Mouse (Mus musculus): ENCODE measurements at regions not wholly inside any gene's neighbourhood (a gene's known extent, or its start where the extent isn't known, plus 50 kb on each side); places are given as distances from the start of the nearest gene placed in this dataset.
A peak's percentile ranks its signal among the peaks of the same experiment; 100 is the strongest.
"Not testable (repeated sequence)": the region's sequence is repeated elsewhere in the genome, so short reads cannot be mapped to it uniquely, and the experiment has no call there.

GRCm38 (mm10) chr8:26612153-26612552, 365.0 kb upstream of the Zfp703 start:
- DNase-seq = no peak

- DNase-seq = no peak
Observed at GRCm38 (mm10) chr8:26622311-26623052, 354.6 kb upstream of the Zfp703 start.

GRCm38 (mm10) chr8:26626186-26626585, 350.9 kb upstream of the Zfp703 start:
- DNase-seq = no peak

DNA sequence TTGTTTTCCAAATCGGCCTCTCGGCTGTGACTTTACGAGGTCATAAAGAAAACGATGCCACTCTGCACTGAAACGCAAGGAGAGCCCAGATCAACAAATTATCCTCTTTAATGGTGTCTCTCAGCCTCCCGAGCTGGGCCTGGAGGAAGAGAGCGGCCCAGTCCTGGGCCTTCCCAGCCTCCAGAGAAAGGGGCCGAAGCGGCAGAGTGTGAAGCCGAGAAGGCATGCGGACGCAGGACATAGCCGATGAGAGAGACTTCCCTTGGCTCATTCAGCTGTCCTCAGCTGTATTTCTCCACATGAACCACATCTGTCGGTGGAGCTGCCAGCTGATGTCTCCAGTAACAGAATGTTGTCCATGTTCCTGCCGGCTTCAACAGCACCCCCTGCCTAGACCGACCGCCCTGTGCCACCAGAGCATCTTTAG, 350.5 kb upstream of the Zfp703 start:
- no peak for DNase-seq

DNA sequence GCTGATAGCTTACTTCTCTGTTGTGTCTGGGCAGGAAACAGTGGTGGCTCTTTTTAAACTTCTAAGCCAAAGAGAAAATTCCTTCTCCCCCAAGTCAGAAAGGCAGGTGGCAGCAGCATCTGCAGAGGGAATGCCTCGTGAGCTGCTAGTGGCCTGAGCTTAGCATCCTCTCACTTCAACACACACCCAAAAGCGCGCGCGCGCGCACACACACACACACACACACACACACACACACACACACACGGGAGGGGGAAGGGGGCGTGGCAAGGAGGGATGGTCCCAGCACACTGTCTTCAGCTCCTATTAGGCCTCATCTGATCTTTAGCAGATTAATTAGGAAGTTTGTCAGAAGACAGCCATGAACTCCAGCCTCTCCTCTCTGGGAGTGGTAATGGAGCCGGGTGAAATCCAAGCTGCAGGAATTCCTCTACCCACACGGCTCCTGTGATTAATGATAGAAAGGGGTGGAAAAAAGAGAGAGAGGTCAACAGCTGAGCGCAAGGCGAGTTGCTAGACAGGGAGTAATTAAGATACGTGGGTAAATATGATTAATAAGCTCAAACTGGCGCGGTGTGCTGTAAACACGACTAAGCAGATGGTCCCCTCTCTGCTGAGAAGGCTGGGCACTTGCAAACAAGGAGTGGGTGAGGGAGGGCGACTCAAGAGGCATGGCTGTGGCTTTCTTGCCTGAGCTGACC, 349.8 kb upstream of the Zfp703 start:
- no peak for DNase-seq

DNA sequence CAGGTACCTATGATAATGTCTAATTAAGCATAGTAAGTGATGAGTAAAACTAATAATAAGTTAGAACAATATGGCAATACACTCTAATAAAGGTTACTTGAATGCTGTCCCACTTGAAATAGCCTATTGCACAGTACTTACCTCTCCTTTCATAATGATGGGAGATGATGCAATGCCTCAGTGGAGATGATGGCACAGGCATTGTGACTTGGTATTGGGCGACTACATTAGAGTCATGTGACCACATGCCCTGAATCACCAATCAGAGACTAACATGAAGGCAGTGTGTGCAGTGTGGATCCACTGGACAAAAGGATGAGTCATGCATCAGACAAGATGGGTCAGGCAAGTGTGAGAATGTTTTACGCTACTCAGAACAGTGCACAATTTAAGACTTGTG, 346.6 kb upstream of the Zfp703 start:
- no peak for DNase-seq

- DNase-seq = no peak
Observed at GRCm38 (mm10) chr8:26635701-26636100, 341.4 kb upstream of the Zfp703 start.

- not testable (repeated sequence) for DNase-seq
Observed at GRCm38 (mm10) chr8:26645375-26645774, 331.8 kb upstream of the Zfp703 start.

GRCm38 (mm10) chr8:26650287-26650686, 326.8 kb upstream of the Zfp703 start:
- DNase-seq = no peak

DNA sequence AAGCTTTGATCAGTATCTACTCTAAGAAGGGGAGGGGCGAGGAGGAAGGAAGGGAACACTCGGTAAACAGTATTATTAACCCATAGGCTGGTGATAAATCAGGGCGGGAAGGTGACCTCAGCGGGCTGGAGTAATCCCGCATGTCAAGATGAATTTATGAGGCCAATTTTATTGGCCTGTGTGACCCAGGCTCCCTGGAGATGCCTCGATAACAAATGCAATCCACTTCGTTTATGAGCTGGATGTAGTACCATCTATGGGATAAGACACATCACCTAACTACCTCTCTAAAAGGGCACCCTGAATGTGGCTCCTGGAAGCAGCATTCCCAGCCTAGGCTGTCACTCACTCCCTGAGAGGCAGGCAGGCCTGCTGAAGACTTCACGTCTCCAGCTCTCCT, 321.2 kb upstream of the Zfp703 start:
- DNase-seq = no peak

DNA sequence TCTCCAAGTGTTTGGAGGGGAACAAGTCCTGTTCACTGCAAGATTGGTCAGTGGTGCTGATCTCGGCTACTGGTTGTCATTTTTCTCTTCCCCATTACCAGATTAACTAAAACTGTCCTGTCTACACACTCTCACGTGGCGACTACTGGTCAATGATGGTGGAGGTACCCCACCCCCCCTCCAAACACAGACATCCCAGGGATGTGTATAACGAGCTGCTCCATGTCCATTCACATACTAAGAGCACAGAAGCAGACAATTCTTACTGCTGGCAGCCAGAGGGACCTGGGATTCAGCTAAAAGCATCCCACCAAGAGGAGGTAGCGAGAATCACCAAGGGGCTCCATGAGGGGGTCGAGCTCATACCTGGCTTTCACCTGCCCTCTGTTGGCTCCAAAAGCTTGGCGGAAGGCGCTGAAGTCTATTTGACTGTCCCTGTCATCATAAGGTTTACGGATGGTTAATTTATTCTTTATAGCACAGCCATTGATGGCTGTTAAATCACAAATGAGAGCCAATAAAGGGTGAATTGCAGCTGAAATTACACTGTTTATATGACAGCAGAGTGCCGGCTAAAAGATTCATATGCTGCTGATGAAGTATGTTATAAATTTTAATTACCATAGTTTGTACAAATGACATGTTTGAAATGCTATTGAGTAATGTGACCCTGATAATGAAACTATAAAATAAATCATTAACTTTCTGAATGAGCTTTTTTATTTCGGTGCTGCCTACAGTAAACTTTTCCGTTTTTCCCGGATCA, 320.6 kb upstream of the Zfp703 start:
- DNase-seq = no peak

DNA sequence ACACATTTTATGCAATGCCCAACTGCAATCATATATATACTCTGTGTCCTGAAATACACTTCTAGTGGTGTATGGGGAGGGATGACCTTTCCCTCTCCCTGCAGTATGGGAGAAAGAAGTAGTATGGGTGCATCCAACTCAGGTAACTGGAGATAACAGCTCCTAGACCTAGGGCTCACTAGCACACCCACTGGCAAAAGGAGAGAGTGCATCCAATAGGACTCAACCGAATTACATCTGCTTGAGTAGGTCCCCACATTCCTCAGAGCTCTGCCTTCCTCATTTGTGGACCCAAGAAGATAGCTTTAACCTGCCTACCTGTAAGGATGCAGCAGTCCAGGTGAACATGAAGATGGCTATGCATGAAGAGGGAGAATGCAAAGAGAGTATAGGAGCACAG, 317.7 kb upstream of the Zfp703 start:
- DNase-seq = peak; percentile 37

DNA sequence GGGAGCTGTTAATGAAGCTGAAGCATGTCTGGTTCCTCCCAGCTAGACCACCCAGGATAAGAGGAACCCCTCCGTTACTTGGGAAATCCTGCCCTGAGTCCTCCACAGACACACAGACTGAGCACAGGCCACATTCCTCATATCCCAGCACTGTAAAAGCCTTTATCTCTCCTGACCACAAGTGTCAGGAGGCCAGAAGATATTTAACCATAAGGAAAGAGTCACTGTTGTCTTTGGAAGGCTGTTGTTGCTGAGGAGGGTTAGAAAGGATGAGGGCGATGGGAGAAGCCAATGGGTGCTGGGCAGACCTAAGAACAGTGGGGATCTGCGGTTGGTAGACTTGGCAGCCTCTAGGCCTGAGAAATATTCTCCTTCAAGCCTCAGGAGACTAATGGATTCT, 307.6 kb upstream of the Zfp703 start:
- DNase-seq = no peak

GRCm38 (mm10) chr8:26672486-26673395, 304.4 kb upstream of the Zfp703 start:
- no peak for DNase-seq

GRCm38 (mm10) chr8:26677584-26678138, 299.5 kb upstream of the Zfp703 start:
- no peak for DNase-seq

GRCm38 (mm10) chr8:26680891-26681381, 296.2 kb upstream of the Zfp703 start:
- no peak for DNase-seq

DNA sequence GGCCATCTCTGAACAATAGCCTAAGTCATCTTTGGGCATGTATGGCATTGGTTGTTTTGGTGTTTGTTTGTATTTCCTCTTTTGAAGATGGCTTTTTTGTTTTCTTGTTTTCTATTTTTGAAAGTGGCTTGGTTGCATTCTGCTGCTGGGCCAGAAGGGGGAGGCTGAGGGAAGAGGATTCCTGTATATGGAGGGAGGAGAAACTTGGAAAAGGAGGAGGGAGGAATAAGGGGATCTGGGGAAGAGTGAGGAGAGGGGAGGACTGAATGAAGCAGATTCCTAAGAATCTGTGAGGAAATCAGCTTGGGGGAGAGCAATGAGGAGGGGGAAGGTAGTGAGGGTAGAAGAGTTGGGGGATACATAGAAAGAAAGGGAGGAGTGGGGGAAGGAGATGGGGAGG, 290.0 kb upstream of the Zfp703 start:
- DNase-seq = peak; percentile 16

GRCm38 (mm10) chr8:26688035-26688434, 289.1 kb upstream of the Zfp703 start:
- no peak for DNase-seq

GRCm38 (mm10) chr8:26688745-26689478, 288.2 kb upstream of the Zfp703 start:
- no peak for DNase-seq

DNA sequence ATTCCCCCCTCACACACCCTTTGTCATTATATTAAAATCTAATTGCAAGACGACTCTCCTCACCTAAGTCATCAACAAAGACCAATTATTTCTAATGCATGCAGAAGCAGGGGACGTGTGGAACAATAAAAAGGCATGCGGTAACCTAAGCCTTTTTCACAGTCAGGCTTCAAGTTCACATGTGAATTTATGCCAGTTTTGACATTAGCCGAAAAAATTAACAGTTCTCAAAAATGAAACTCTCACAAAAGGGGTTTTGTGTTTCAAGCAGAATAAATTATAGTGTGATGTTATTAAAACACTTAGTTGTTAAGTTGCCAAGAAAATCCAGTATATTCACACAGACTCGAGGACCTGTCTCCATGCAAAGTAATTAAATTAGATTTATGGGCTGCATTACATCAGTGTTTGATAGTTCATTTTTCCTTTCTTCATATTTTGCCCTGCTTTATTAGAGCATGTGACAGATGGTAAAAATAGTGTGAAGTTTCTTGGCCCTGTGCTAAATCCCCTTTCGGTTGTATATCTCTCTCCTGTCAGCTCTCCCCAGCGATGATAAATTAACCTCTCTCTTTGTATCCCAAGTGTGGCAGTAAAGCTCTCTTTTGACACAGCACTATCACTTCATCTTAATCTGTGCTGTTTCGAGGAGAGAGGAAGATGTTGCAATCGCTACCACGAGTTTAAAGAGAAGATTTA, 287.5 kb upstream of the Zfp703 start:
- DNase-seq = no peak

All from kidney, adult 9 months (tissue).